Mouse (Mus musculus): Measurements from ENCODE around the gene Plek2. TPM values are rescaled to one million over a fixed set of nuclear protein-coding genes. Genes with fewer than 3 reads are reported as not detected.

Plek2 gene
- polyA plus RNA-seq, 1 experiment, result 0.22 TPM

- no peaks in the 10 kb centered on the region for H3K4me1 ChIP-seq (ENCODE audit: control insufficient read depth, insufficient read depth, low read length)
- TF ChIP-seq CTCF (IDR thresholded peaks at IDR 0.05; ENCODE audit: control insufficient read depth, insufficient read depth, insufficient replicate concordance, low read depth, low read length) (no peak), POLR2A (IDR thresholded peaks at IDR 0.05; ENCODE audit: control insufficient read depth, low read depth, low read length) (no peak)
- no peak overlapping the region for H3K27ac ChIP-seq (ENCODE audit: control insufficient read depth, insufficient read depth, low read depth, low read length)
- no peaks in the 10 kb centered on the region for H3K36me3 ChIP-seq (ENCODE audit: control insufficient read depth, insufficient read depth, low read length)
- H3K27me3 ChIP-seq (ENCODE audit: control insufficient read depth, insufficient read depth, low read length), result no peaks in the 10 kb centered on the region
- H3K4me3 ChIP-seq (ENCODE audit: control insufficient read depth, low read depth, low read length), result no peak overlapping the region
Measured at GRCm38 (mm10) chr12:78890062-78890461, 16.7 kb downstream of the Plek2 start.

GRCm38 (mm10) chr12:78874581-78874980 is 32.2 kb downstream of the Plek2 start:
- no peak for TF ChIP-seq POLR2A (IDR thresholded peaks at IDR 0.05; ENCODE audit: control insufficient read depth, low read depth, low read length)
- TF ChIP-seq CTCF (IDR thresholded peaks at IDR 0.05; ENCODE audit: control insufficient read depth, insufficient read depth, insufficient replicate concordance, low read depth, low read length), result no peak
- peaks cover 2% of the 10 kb centered on the region; the same call in 1 of the 2 replicates for H3K36me3 ChIP-seq (ENCODE audit: control insufficient read depth, insufficient read depth, low read length)

GRCm38 (mm10) chr12:78868115-78868514 is 38.6 kb downstream of the Plek2 start:
- TF ChIP-seq POLR2A (IDR thresholded peaks at IDR 0.05; ENCODE audit: control insufficient read depth, low read depth, low read length), result no peak
- no peak for TF ChIP-seq CTCF (IDR thresholded peaks at IDR 0.05; ENCODE audit: control insufficient read depth, insufficient read depth, insufficient replicate concordance, low read depth, low read length)
- Histone ChIP-seq H3K27ac (ENCODE audit: control insufficient read depth, insufficient read depth, low read depth, low read length) (no peak overlapping the region), H3K27me3 (ENCODE audit: control insufficient read depth, insufficient read depth, low read length) (no peaks in the 10 kb centered on the region), H3K4me1 (ENCODE audit: control insufficient read depth, insufficient read depth, low read length) (no peaks in the 10 kb centered on the region; the same call in 1 of the 2 replicates), H3K36me3 (ENCODE audit: control insufficient read depth, insufficient read depth, low read length) (no peaks in the 10 kb centered on the region), H3K4me3 (ENCODE audit: control insufficient read depth, low read depth, low read length) (no peak overlapping the region)

More at GRCm38 (mm10) chr12:78874581-78874980, 32.2 kb downstream of the Plek2 start:
- no peaks in the 10 kb centered on the region for H3K4me1 ChIP-seq (ENCODE audit: control insufficient read depth, insufficient read depth, low read length)
- no peak overlapping the region for H3K27ac ChIP-seq (ENCODE audit: control insufficient read depth, insufficient read depth, low read depth, low read length)
- no peaks in the 10 kb centered on the region for H3K27me3 ChIP-seq (ENCODE audit: control insufficient read depth, insufficient read depth, low read length)
- H3K4me3 ChIP-seq (ENCODE audit: control insufficient read depth, low read depth, low read length), result no peak overlapping the region

GRCm38 (mm10) chr12:78865434-78865833 is 41.3 kb downstream of the Plek2 start:
- H3K36me3 ChIP-seq (ENCODE audit: control insufficient read depth, insufficient read depth, low read length), result no peaks in the 10 kb centered on the region
- no peak overlapping the region for H3K27ac ChIP-seq (ENCODE audit: control insufficient read depth, insufficient read depth, low read depth, low read length)
- no peak for TF ChIP-seq CTCF (IDR thresholded peaks at IDR 0.05; ENCODE audit: control insufficient read depth, insufficient read depth, insufficient replicate concordance, low read depth, low read length)
- no peak for TF ChIP-seq POLR2A (IDR thresholded peaks at IDR 0.05; ENCODE audit: control insufficient read depth, low read depth, low read length)
- H3K4me1 ChIP-seq (ENCODE audit: control insufficient read depth, insufficient read depth, low read length), result no peaks in the 10 kb centered on the region; the same call in none of the 2 replicates
- no peak overlapping the region for H3K4me3 ChIP-seq (ENCODE audit: control insufficient read depth, low read depth, low read length)
- no peaks in the 10 kb centered on the region for H3K27me3 ChIP-seq (ENCODE audit: control insufficient read depth, insufficient read depth, low read length)

- peaks cover 4% of the 10 kb centered on the region for H3K4me1 ChIP-seq (ENCODE audit: control insufficient read depth, insufficient read depth, low read length)
- no peaks in the 10 kb centered on the region for H3K27me3 ChIP-seq (ENCODE audit: control insufficient read depth, insufficient read depth, low read length)
- TF ChIP-seq CTCF (IDR thresholded peaks at IDR 0.05; ENCODE audit: control insufficient read depth, insufficient read depth, insufficient replicate concordance, low read depth, low read length) (no peak), POLR2A (IDR thresholded peaks at IDR 0.05; ENCODE audit: control insufficient read depth, low read depth, low read length) (no peak)
- peak overlapping the region; percentile 99 for H3K4me3 ChIP-seq (ENCODE audit: control insufficient read depth, low read depth, low read length)
- H3K27ac ChIP-seq (ENCODE audit: control insufficient read depth, insufficient read depth, low read depth, low read length), result peak overlapping the region; percentile 97
- no peaks in the 10 kb centered on the region for H3K36me3 ChIP-seq (ENCODE audit: control insufficient read depth, insufficient read depth, low read length)
Measured at GRCm38 (mm10) chr12:78862254-78862730, 44.5 kb downstream of the Plek2 start.

GRCm38 (mm10) chr12:78861496-78862253 is 45.1 kb downstream of the Plek2 start, which contains the start of the genes Atp6v1d and Eif2s1:
Atp6v1d (minus strand) TSS chr12:78861638.
Eif2s1 (plus strand) TSS chr12:78861819.
- peak within 1 kb of the TSS; percentile 97 for H3K27ac ChIP-seq (ENCODE audit: control insufficient read depth, insufficient read depth, low read depth, low read length)
- peaks cover 4% of the 10 kb centered on the region for H3K4me1 ChIP-seq (ENCODE audit: control insufficient read depth, insufficient read depth, low read length)
- TF ChIP-seq CTCF (IDR thresholded peaks at IDR 0.05; ENCODE audit: control insufficient read depth, insufficient read depth, insufficient replicate concordance, low read depth, low read length) (peak; percentile 49; the same call in 1 of the 2 replicates), POLR2A (IDR thresholded peaks at IDR 0.05; ENCODE audit: control insufficient read depth, low read depth, low read length) (peak; percentile 92)
- no peaks in the 10 kb centered on the region for H3K27me3 ChIP-seq (ENCODE audit: control insufficient read depth, insufficient read depth, low read length)
- no peaks in the 10 kb centered on the region for H3K36me3 ChIP-seq (ENCODE audit: control insufficient read depth, insufficient read depth, low read length)
- H3K4me3 ChIP-seq (ENCODE audit: control insufficient read depth, low read depth, low read length), result peak within 1 kb of the TSS; percentile 99

DNA sequence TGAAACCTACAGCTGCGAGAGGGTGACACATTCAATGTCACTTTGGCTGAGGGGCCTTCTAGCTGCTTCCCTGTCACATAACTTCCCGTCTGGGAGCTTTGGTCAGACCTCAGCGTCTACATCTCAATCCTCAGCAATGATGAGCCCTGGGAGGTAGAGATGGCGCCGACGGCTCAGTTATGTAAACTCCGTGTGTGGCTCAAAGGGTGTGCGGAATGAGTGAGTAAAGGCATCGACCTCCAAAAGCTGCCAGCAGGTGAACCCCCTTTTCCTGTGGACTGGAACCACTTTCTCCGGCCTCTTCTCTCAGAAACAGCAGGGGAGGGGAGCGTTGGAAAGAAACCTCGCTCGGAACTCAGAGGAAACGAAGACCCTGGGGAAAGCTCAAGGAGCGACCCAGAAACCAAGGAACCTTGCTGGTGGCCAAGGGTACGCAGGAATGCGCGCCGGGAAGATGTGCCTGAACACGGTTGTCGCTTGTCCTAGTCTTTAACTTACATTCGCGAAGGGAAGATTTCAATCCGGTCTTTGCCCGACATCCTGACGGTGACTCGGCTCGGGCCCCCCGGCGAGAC is 45.8 kb downstream of the Plek2 start:
- H3K27ac ChIP-seq (ENCODE audit: control insufficient read depth, insufficient read depth, low read depth, low read length), result peak overlapping the region; percentile 94
- TF ChIP-seq POLR2A (IDR thresholded peaks at IDR 0.05; ENCODE audit: control insufficient read depth, low read depth, low read length) (no peak), CTCF (IDR thresholded peaks at IDR 0.05; ENCODE audit: control insufficient read depth, insufficient read depth, insufficient replicate concordance, low read depth, low read length) (no peak)
- no peaks in the 10 kb centered on the region for H3K36me3 ChIP-seq (ENCODE audit: control insufficient read depth, insufficient read depth, low read length)
- H3K4me3 ChIP-seq (ENCODE audit: control insufficient read depth, low read depth, low read length), result peak overlapping the region; percentile 99
- H3K27me3 ChIP-seq (ENCODE audit: control insufficient read depth, insufficient read depth, low read length), result no peaks in the 10 kb centered on the region
- peaks cover 4% of the 10 kb centered on the region for H3K4me1 ChIP-seq (ENCODE audit: control insufficient read depth, insufficient read depth, low read length)

All from testis, adult 2 months (tissue).